ENCODE assay signal across 20 mouse cellular contexts in the genomic region with DNA sequence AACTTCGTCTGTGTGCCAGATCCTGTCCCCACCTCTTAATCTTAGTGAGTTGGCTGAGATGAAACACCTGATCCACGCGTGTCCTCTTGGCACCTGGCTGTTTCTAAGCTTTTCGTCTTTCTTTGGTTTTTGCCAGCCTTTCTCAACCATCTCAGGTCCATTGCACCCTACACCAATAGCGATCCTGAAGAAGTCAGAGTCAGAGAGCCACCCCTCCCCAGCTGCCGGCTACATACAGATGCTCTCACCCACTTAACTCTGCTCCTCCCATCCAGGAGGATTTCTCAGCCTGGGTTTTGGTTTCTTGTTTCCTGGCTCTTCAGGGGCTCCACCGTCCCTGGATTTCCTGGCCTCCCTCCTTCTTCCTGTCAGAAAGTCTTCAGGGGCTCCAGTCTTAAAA. TPM values are rescaled to one million over a fixed set of nuclear protein-coding genes. Genes with fewer than 3 reads are reported as not detected.
A peak's percentile ranks its signal among the peaks of the same experiment; 100 is the strongest.
DNase-seq lines count a peak whose midpoint lies in the region; ATAC-seq lines count a peak whose summit lies in the region.
"Had no signal": no experiment of that assay in that cellular context is flagged by ENCODE, and none has a peak within 500 bp of the region (broad histone marks: within the 10 kb centered on the region; RNA-seq: fewer than 3 reads in every experiment).

No protein-coding gene starts in this region.

- no peak overlapping the region for H3K9ac ChIP-seq in embryonic facial prominence, embryonic 12.5 days
- H3K9ac ChIP-seq: hindbrain, embryonic 13.5 days; intestine, embryonic 15.5 days had no signal

- no peaks in the 10 kb centered on the region for H3K9me3 ChIP-seq in embryonic facial prominence, embryonic 12.5 days
- H3K9me3 ChIP-seq in embryonic facial prominence, embryonic 10.5 days: no peaks in the 10 kb centered on the region
- no peaks in the 10 kb centered on the region for H3K9me3 ChIP-seq in heart, embryonic 10.5 days
- H3K9me3 ChIP-seq: G1E; hindbrain, embryonic 10.5 days; hindbrain, embryonic 13.5 days; intestine, embryonic 15.5 days had no signal

- H3K4me1 ChIP-seq in embryonic facial prominence, embryonic 12.5 days: peaks cover 8% of the 10 kb centered on the region
- peaks cover 20% of the 10 kb centered on the region for H3K4me1 ChIP-seq in embryonic facial prominence, embryonic 10.5 days
- H3K4me1 ChIP-seq in heart, embryonic 10.5 days: peaks cover 14% of the 10 kb centered on the region
- H3K4me1 ChIP-seq: hindbrain, embryonic 13.5 days had no signal

- H3K4me3 ChIP-seq in embryonic facial prominence, embryonic 12.5 days: no peak overlapping the region
- H3K4me3 ChIP-seq in embryonic facial prominence, embryonic 10.5 days: no peak overlapping the region
- H3K4me3 ChIP-seq in heart, embryonic 10.5 days: no peak overlapping the region
- H3K4me3 ChIP-seq: hindbrain, embryonic 10.5 days; hindbrain, embryonic 13.5 days; intestine, embryonic 15.5 days had no signal

- 0 out of 2 replicates have a peak, but pooled peaks cover 4% of the 10 kb centered on the region for H3K27me3 ChIP-seq in embryonic facial prominence, embryonic 12.5 days
- peaks cover 4% of the 10 kb centered on the region for H3K27me3 ChIP-seq in embryonic facial prominence, embryonic 10.5 days (replicated peaks; ENCODE audit: low read depth, poor library complexity, severe bottlenecking)
- H3K27me3 ChIP-seq in heart, embryonic 10.5 days (ENCODE audit: insufficient read depth, poor library complexity, severe bottlenecking): no peaks in the 10 kb centered on the region; the same call in 1 of the 2 replicates
- H3K27me3 ChIP-seq: intestine, embryonic 15.5 days; Patski had no signal

- no peak for DNase-seq in embryonic facial prominence, embryonic 10.5 days (ENCODE audit: low spot score)
- peak; percentile 63 for DNase-seq in heart, embryonic 10.5 days (ENCODE audit: low spot score)
- no peak for DNase-seq in heart, adult 9 months (ENCODE audit: low spot score in 2 of 2)
- DNase-seq in thymus, postnatal 4 days: peak; percentile 21
- no peak for DNase-seq in thymus, postnatal 10 days (ENCODE audit: low spot score in 2 of 2)
- DNase-seq in layer of hippocampus, postnatal 36 days: no peak
- DNase-seq: adrenal gland, postnatal 10 days; adrenal gland, postnatal 36 days; cerebellum, adult 18-20 months; cerebellum, adult 9-10 months; cerebellum, postnatal 14 days had no signal

- no peak for ATAC-seq in embryonic facial prominence, embryonic 12.5 days (ENCODE audit: insufficient number of reproducible peaks, insufficient read depth, low FRiP score, low TSS enrichment)
- ATAC-seq: forebrain, embryonic 14.5 days; hindbrain, embryonic 16.5 days; intestine, embryonic 15.5 days; Patski had no signal

- peak overlapping the region; percentile 18; the same call in 1 of the 2 replicates for H3K27ac ChIP-seq in embryonic facial prominence, embryonic 12.5 days
- no peak overlapping the region for H3K27ac ChIP-seq in embryonic facial prominence, embryonic 10.5 days (replicated peaks)
- no peak overlapping the region for H3K27ac ChIP-seq in heart, embryonic 10.5 days
- H3K27ac ChIP-seq: hindbrain, embryonic 10.5 days; hindbrain, embryonic 13.5 days; intestine, embryonic 15.5 days had no signal

- no peak overlapping the region for H3K4me2 ChIP-seq in embryonic facial prominence, embryonic 12.5 days (replicated peaks)
- H3K4me2 ChIP-seq: heart, embryonic 11.5 days; hindbrain, embryonic 13.5 days; intestine, embryonic 15.5 days had no signal

- 65% methylated on average over 7 of the region's 7 CpGs for WGBS in embryonic facial prominence, embryonic 12.5 days
- 69% methylated on average over 7 of the region's 7 CpGs for WGBS in embryonic facial prominence, embryonic 10.5 days
- 64% methylated on average over 7 of the region's 7 CpGs for WGBS in heart, embryonic 10.5 days

- H3K36me3 ChIP-seq in embryonic facial prominence, embryonic 12.5 days: no peaks in the 10 kb centered on the region
- no peaks in the 10 kb centered on the region for H3K36me3 ChIP-seq in embryonic facial prominence, embryonic 10.5 days (replicated peaks)
- no peaks in the 10 kb centered on the region for H3K36me3 ChIP-seq in heart, embryonic 10.5 days
- H3K36me3 ChIP-seq: G1E; hindbrain, embryonic 10.5 days; hindbrain, embryonic 13.5 days; intestine, embryonic 15.5 days had no signal

RNA-seq across cellular contexts. Expression of a gene that starts 11.6 kb away (rescaled TPM):
- polyA plus RNA-seq in embryonic facial prominence, embryonic 12.5 days (2016; fragmentation: Nextera tagmentation; extraction: Ambion mirVana): 136 and 137 TPM in 2 replicates
- 118 and 125 TPM in 2 replicates for polyA plus RNA-seq in embryonic facial prominence, embryonic 10.5 days (2016; fragmentation: Nextera tagmentation; extraction: Ambion mirVana)
- 92.2 and 93.7 TPM in 2 replicates for polyA plus RNA-seq in heart, embryonic 10.5 days (2016; fragmentation: Nextera tagmentation; extraction: Ambion mirVana)
- total RNA-seq in layer of hippocampus, postnatal 36 days (2021): 10 to 100 TPM; 51.7 to 55.6 TPM

RNA-seq across cellular contexts. Expression of a gene that starts 13.0 kb away (rescaled TPM):
- 731 and 750 TPM in 2 replicates for polyA plus RNA-seq in embryonic facial prominence, embryonic 12.5 days (2016; fragmentation: Nextera tagmentation; extraction: Ambion mirVana)
- polyA plus RNA-seq in embryonic facial prominence, embryonic 10.5 days (2016; fragmentation: Nextera tagmentation; extraction: Ambion mirVana): 830 and 831 TPM in 2 replicates
- polyA plus RNA-seq in heart, embryonic 10.5 days (2016; fragmentation: Nextera tagmentation; extraction: Ambion mirVana): 433 and 498 TPM in 2 replicates
- total RNA-seq in layer of hippocampus, postnatal 36 days (2021): 100 to 1,000 TPM; 141 to 147 TPM

Comparison
In these comparisons a context has a peak if more than half of its experiments do, and no peak if none do; other contexts are left out.
1. DNase-seq: peak in heart, embryonic 10.5 days (single experiment) and thymus, postnatal 4 days (single experiment); none in embryonic facial prominence, embryonic 10.5 days (single experiment), heart, adult 9 months (0 of 2), thymus, postnatal 10 days (0 of 2) and layer of hippocampus, postnatal 36 days (0 of 2).